Mouse (Mus musculus) skeletal muscle tissue, postnatal 0 days (tissue): ENCODE measurements around the gene Lmntd1. TPM values are rescaled to one million over a fixed set of nuclear protein-coding genes. Genes with fewer than 3 reads are reported as not detected.

Source experiments
- polyA plus RNA-seq: library from polyadenylated mRNA; unstranded; fragments of >200 nt; fragmentation: Nextera tagmentation; extraction: Ambion mirVana; gene quantifications from 2 replicates; pipeline ENCODE4 v1.2.1, GENCODE M21; 2015

Lmntd1 gene
- 1.2 TPM in 2 replicates for polyA plus RNA-seq

DNA sequence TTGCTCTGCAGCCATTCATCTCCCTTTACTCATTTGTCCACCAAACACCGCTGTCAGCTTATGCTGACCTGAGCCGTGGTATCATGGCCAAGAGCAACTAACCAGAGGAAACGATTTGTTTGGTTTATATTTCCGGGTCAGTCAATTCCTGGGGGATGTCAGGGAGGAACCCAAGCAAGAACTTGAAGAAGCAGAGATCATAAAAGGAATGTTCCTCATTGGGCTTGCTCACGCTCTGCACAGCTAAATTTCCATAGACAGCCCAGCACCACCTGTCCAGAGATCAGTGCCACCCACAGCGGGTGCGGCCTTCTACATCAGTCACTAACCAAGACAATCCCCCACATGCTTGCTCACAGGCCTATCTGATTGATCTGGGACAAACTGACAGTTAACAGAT, at the start of gene Lmntd1:
Gene Lmntd1 (minus strand): TSS at position 101 of the 400 bp plus-strand sequence.

DNA sequence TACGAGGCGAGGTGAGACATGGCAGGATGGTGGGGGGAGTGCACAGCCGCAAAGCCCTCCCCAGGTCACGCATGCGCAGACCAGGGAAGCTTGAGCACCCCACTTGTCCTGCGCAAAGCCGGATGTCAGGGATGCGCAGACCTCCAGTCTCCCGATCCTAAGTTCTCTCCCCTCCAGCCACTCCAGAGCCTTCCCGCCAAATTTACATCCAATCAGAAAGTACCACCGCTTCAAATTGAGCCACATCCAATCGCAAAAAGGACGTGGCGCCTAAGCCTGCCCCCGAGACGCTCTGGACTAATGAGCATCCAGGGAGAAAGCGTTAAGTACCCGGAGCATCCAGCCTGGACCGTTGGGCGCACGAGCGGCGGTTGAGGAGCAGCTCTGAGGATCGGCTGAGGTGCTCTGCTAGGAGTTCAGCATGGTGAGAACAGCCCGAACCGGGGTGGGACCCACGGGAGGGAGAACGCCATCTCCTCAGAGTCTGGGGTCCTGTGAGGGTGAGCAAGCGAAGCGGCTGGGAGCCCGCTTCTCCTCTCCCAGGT, 1.6 kb upstream of the Lmntd1 start, which contains the start of gene Tuba3b:
Gene Tuba3b (plus strand): TSS at position 92 of the 545 bp plus-strand sequence.

Other genes starting within 250 kb of the Lmntd1 start
- gene Tuba3b, start 1.4 kb upstream of the Lmntd1 start, polyA plus RNA-seq = not detected in 2 replicates
- 6.6 and 6.9 TPM in 2 replicates for gene Rassf8, start 132.4 kb upstream of the Lmntd1 start, polyA plus RNA-seq